Mouse (Mus musculus) ES-Bruce4 (cell line): ENCODE data around the gene Sept8.
A peak's percentile ranks its signal among the peaks of the same experiment; 100 is the strongest.

ENCODE experiments used
- CTCF ChIP-seq: IDR thresholded peaks from one replicate; pipeline ENCODE4 v1.8.1; 2011; ENCODE audit warnings: low read depth, low read length
- EP300 ChIP-seq: IDR thresholded peaks from 2 replicates; pipeline ENCODE4 v1.6.1; 2011; ENCODE audit warnings: low read depth, low read length; ENCODE audit not compliant: insufficient read depth
- POLR2A ChIP-seq: IDR thresholded peaks from one replicate; pipeline ENCODE4 v1.8.1; 2011; ENCODE audit warnings: low read length; ENCODE audit not compliant: insufficient read depth

GRCm38 (mm10) chr11:53489007-53489406, 30.1 kb upstream of the Sept8 start:
- TF ChIP-seq CTCF (peak; percentile 31), EP300 (no peak), POLR2A (no peak)
